Mouse (Mus musculus) heart, adult 2 months (tissue): ENCODE measurements around the gene Jade2. TPM values are rescaled to one million over a fixed set of nuclear protein-coding genes. Genes with fewer than 3 reads are reported as not detected.

Experiments used
- DNase-seq, 2 experiments: peaks; one replicate each; pipeline ENCODE4 v3.0.0; 2021
- H3K27ac ChIP-seq: fragments of 200-600 bp; 2 replicates; pipeline ENCODE4 v1.8.1; 2022
- H3K27me3 ChIP-seq: fragments of 200-500 bp; 2 replicates; pipeline ENCODE4 v1.6.1; 2012; ENCODE audit warnings: mild to moderate bottlenecking, low read length, inconsistent platforms, mixed read lengths; ENCODE audit not compliant: control insufficient read depth, insufficient read depth
- H3K36me3 ChIP-seq: fragments of 200-500 bp; 2 replicates; pipeline ENCODE4 v1.6.1; 2012; ENCODE audit warnings: low read length, inconsistent platforms; ENCODE audit not compliant: control insufficient read depth, insufficient read depth
- H3K4me1 ChIP-seq: fragments of 200-500 bp; 2 replicates; pipeline ENCODE4 v1.6.1; 2011; ENCODE audit warnings: low read length; ENCODE audit not compliant: control insufficient read depth, insufficient read depth
- H3K4me3 ChIP-seq: fragments of 200-600 bp; 2 replicates; pipeline ENCODE4 v1.8.1; 2022
- H3K79me2 ChIP-seq: fragments of 200-500 bp; replicated peaks from 2 replicates; pipeline ENCODE4 v1.6.1; 2012; ENCODE audit warnings: mild to moderate bottlenecking, inconsistent platforms, low read length, moderate library complexity, mixed read lengths; ENCODE audit not compliant: control insufficient read depth, insufficient read depth
- H3K9ac ChIP-seq: fragments of 200-500 bp; 2 replicates; pipeline ENCODE4 v1.6.1; 2012; ENCODE audit warnings: low read depth, mild to moderate bottlenecking, control low read depth, inconsistent platforms, low read length, mixed read lengths
- CTCF ChIP-seq: fragments of 200-600 bp; IDR thresholded peaks from 2 replicates; pipeline ENCODE4 v1.8.1; 2022; ENCODE audit warnings: antibody characterized with exemption, mild to moderate bottlenecking, moderate library complexity
- EP300 ChIP-seq: fragments of 200-500 bp; IDR thresholded peaks from 2 replicates; pipeline ENCODE4 v1.6.1; 2011; ENCODE audit warnings: low read depth, low read length, control low read depth; ENCODE audit not compliant: insufficient read depth
- POLR2A ChIP-seq: fragments of 200-500 bp; IDR thresholded peaks from 2 replicates; pipeline ENCODE4 v1.6.1; 2011; ENCODE audit warnings: mild to moderate bottlenecking, low read depth, low read length, control low read depth; ENCODE audit not compliant: insufficient read depth
- WGBS: fragments of 180-500 bp; shearing (Covaris S2); methylation state at CpG from one replicate; pipeline ENCODE4 v1.1.7; 2018; 5-methylcytosine and 5-hydroxymethylcytosine counted together
- intact Hi-C: fragments of 180-260 bp; cut with DNase I; formaldehyde crosslinking; loops from one replicate; pipeline ENCODE4 v1.15.1; 2025
- polyA plus RNA-seq: library from polyadenylated mRNA; depleted of rRNA; stranded (reverse); fragments of >200 nt; gene quantifications from 2 replicates; pipeline ENCODE4 v1.2.3, GENCODE M21; 2012
- total RNA-seq, 2 experiments: library from RNA; stranded (reverse); gene quantifications; 2 replicates each; pipeline ENCODE4 v1.2.3; 2021

Gene Jade2
- total and polyA plus RNA-seq, 3 experiments: 7.3 to 12.4 (median 11.3) TPM

DNA sequence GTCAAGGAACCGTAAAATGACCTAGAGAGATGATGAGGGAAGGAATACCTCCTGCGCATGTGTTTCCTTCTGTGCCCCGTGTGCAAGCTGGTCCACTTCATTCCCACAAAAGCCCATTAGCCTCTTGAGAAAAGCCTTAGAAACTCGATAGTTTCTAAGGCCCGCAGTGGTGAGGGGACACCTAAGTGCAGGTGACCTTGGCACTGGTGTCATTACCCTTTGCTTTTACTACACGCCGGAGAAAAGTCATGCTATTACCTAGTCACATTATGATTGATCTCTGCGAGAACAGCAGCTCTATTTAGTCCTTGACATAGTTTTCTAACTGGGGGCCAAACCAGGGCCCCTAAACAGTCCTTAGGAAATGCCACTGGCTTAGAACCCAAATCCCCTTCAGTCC is 3.2 kb upstream of the Jade2 start:
- no peaks in the 10 kb centered on the region for H3K27me3 ChIP-seq
- H3K4me3 ChIP-seq: no peak overlapping the region
- no peaks in the 10 kb centered on the region for H3K79me2 ChIP-seq
- H3K9ac ChIP-seq: no peak overlapping the region
- TF ChIP-seq POLR2A (no peak), EP300 (no peak), CTCF (no peak)
- WGBS: 92% methylated on average over 8 of the region's 8 CpGs
- DNase-seq: no peak
- no peak overlapping the region for H3K27ac ChIP-seq
- peaks cover 4% of the 10 kb centered on the region for H3K4me1 ChIP-seq
- no peaks in the 10 kb centered on the region for H3K36me3 ChIP-seq
- intact Hi-C loops: no loop called here

DNA sequence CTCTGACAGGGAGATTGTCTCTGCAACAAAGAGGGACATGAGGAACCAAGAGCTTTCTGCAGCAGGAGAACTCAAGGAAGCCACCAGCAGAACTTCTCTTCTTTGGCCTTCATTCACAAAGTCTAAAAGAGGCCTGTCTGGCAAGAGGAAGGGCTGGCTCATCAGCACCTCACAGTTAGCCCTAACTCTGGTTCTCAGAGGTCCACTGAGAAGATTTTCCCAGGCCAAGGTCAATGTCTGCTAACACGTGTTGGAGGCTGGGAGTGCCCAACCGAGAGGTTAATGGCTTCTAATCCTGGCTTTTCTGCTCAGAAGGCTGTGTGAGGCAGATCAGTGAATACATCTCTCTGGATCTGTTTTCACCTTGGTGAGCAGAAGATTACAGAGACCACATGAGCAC is 2.1 kb upstream of the Jade2 start:
- Histone ChIP-seq H3K4me1 (peaks cover 4% of the 10 kb centered on the region), H3K36me3 (no peaks in the 10 kb centered on the region), H3K27ac (peak overlapping the region; percentile 97), H3K9ac (no peak overlapping the region), H3K27me3 (no peaks in the 10 kb centered on the region), H3K4me3 (no peak overlapping the region), H3K79me2 (no peaks in the 10 kb centered on the region)
- WGBS: 42% methylated on average over 2 of the region's 2 CpGs
- intact Hi-C loops: loop anchor here (1.0 to 2.0 kb wide), 2 partner anchors 15 to 38 kb away; no protein-coding TSS in a partner anchor
- DNase-seq: no peak
- TF ChIP-seq CTCF: no peak
- no peak for TF ChIP-seq POLR2A
- TF ChIP-seq EP300: no peak

DNA sequence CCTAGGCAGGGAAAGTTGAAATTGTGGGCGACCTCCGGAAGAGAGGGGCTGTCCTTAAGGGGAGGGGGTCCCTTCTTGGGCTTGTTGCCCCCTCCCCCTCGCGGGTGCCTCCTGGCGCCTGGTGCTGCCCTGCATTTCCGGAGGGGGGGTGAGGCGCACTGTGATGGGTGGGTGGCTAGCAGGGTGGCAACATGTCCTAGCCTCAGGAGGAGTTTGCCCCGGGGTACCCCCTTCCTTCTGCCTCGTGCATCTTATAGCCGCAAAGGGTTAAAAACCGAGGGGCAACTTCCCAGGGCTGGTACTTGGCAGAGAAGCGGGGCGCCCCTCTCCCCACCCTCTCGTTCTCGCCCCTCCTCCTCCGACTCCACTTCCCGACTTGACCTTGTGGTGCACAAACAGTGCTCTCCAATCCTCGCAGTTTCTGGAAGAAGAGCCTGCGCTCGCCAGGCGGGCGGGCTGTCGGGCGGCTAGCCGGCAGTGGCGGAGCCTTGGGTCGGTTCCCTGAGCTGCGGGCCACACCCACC is 1.1 kb upstream of the Jade2 start:
- Histone ChIP-seq H3K27me3 (no peaks in the 10 kb centered on the region), H3K4me3 (peak overlapping the region; percentile 80), H3K9ac (peak overlapping the region; percentile 80), H3K79me2 (no peaks in the 10 kb centered on the region), H3K27ac (peak overlapping the region; percentile 97), H3K36me3 (no peaks in the 10 kb centered on the region), H3K4me1 (peaks cover 4% of the 10 kb centered on the region)
- intact Hi-C loops: loop anchor here (1.0 to 2.0 kb wide), 4 partner anchors 16 to 142 kb away; partner anchors contain the start of gene Ube2b
- DNase-seq: peak; percentile 91 to 92
- TF ChIP-seq EP300: peak; percentile 46; the same call in 1 of the 2 replicates
- peak; percentile 87 for TF ChIP-seq POLR2A
- TF ChIP-seq CTCF: peak; percentile 14
- under 1% methylated on average over 26 of the region's 28 CpGs for WGBS

- intact Hi-C loops: loop anchor here (1.0 to 2.0 kb wide), 3 partner anchors 17 to 142 kb away; partner anchors contain the start of gene Ube2b
- H3K79me2 ChIP-seq: no peaks in the 10 kb centered on the region
- peak overlapping the region; percentile 80 for H3K9ac ChIP-seq
- peak; percentile 87 to 90 for DNase-seq
- TF ChIP-seq POLR2A (no peak; the same call in 1 of the 2 replicates), CTCF (no peak), EP300 (no peak)
- peak overlapping the region; percentile 80 for H3K4me3 ChIP-seq
- peak overlapping the region; percentile 97 for H3K27ac ChIP-seq
- peaks cover 4% of the 10 kb centered on the region for H3K4me1 ChIP-seq
- WGBS: under 1% methylated on average over 42 of the region's 52 CpGs
- H3K36me3 ChIP-seq: no peaks in the 10 kb centered on the region
- H3K27me3 ChIP-seq: no peaks in the 10 kb centered on the region
These were observed 520 bp upstream of the Jade2 start for GRCm38 (mm10) chr11:51857818-51858527.

- peak; percentile 78 to 80 for DNase-seq
- H3K4me1 ChIP-seq: peaks cover 6% of the 10 kb centered on the region
- H3K9ac ChIP-seq: peak overlapping the region; percentile 98
- intact Hi-C loops: no loop called here
- H3K36me3 ChIP-seq: no peaks in the 10 kb centered on the region
- peak overlapping the region; percentile 97 for H3K27ac ChIP-seq
- peak overlapping the region; percentile 80 for H3K4me3 ChIP-seq
- no peaks in the 10 kb centered on the region for H3K27me3 ChIP-seq
- TF ChIP-seq EP300: no peak
- no peak for TF ChIP-seq POLR2A
- no peak for TF ChIP-seq CTCF
- WGBS: under 1% methylated on average over 41 of the region's 41 CpGs
- H3K79me2 ChIP-seq: no peaks in the 10 kb centered on the region
These were observed 805 bp downstream of the Jade2 start for GRCm38 (mm10) chr11:51856616-51857080.
